Mouse (Mus musculus): ENCODE results near the gene Arhgef17.

GRCm38 (mm10) chr7:100904612-100905011 is 27.3 kb downstream of the Arhgef17 start:
- TF ChIP-seq CTCF (IDR thresholded peaks at IDR 0.05; ENCODE audit: borderline replicate concordance, extremely low read depth, insufficient read depth, insufficient read length): no peak
- TF ChIP-seq POLR2A (IDR thresholded peaks at IDR 0.05; ENCODE audit: borderline replicate concordance, extremely low read depth, insufficient read depth, insufficient read length, poor library complexity, severe bottlenecking): no peak

All from brain, embryonic 14.5 days (tissue).